Comparison of ENCODE assay signal across 12 mouse cellular contexts in genomic region chr19:38639050-38639449, GRCm38 (mm10).
"Had no signal": no experiment of that assay in that cellular context is flagged by ENCODE, and none has a peak within 500 bp of the region (broad histone marks: within the 10 kb centered on the region; RNA-seq: fewer than 3 reads in every experiment).

No protein-coding gene starts in this region.

- H3K9me3 ChIP-seq: liver, embryonic 12.5 days; liver, embryonic 15.5 days; midbrain, embryonic 12.5 days; midbrain, embryonic 15.5 days; neural tube, embryonic 12.5 days; neural tube, embryonic 15.5 days had no signal

- H3K9ac ChIP-seq: liver, embryonic 12.5 days; liver, embryonic 15.5 days; midbrain, embryonic 12.5 days; midbrain, embryonic 15.5 days; neural tube, embryonic 12.5 days; neural tube, embryonic 15.5 days had no signal

- H3K4me2 ChIP-seq: liver, embryonic 12.5 days; liver, embryonic 15.5 days; midbrain, embryonic 12.5 days; midbrain, embryonic 15.5 days; neural tube, embryonic 12.5 days; neural tube, embryonic 15.5 days had no signal

- H3K27me3 ChIP-seq: liver, embryonic 12.5 days; liver, embryonic 15.5 days; midbrain, embryonic 12.5 days; midbrain, embryonic 15.5 days; neural tube, embryonic 12.5 days; neural tube, embryonic 15.5 days had no signal

- ATAC-seq: liver, embryonic 12.5 days; midbrain, embryonic 15.5 days had no signal

- H3K36me3 ChIP-seq: liver, embryonic 12.5 days; liver, embryonic 15.5 days; midbrain, embryonic 12.5 days; midbrain, embryonic 15.5 days; neural tube, embryonic 12.5 days; neural tube, embryonic 15.5 days had no signal

- DNase-seq: kidney, adult 11 months; thymus, adult 2 months; thymus, postnatal 14 days had no signal

- H3K4me3 ChIP-seq: left cerebral cortex, adult 2 months; liver, embryonic 12.5 days; liver, embryonic 15.5 days; midbrain, embryonic 12.5 days; midbrain, embryonic 15.5 days; neural tube, embryonic 12.5 days; neural tube, embryonic 15.5 days had no signal

- H3K27ac ChIP-seq: kidney, postnatal 0 days; left cerebral cortex, adult 2 months; liver, embryonic 12.5 days; liver, embryonic 15.5 days; macrophage; midbrain, embryonic 12.5 days; midbrain, embryonic 15.5 days; neural tube, embryonic 12.5 days; neural tube, embryonic 15.5 days had no signal

- H3K4me1 ChIP-seq: liver, embryonic 12.5 days; liver, embryonic 15.5 days; midbrain, embryonic 12.5 days; midbrain, embryonic 15.5 days; neural tube, embryonic 12.5 days; neural tube, embryonic 15.5 days had no signal
